Mouse (Mus musculus) liver, embryonic 16.5 days (tissue): ENCODE data around the gene Sgo1. TPM values are rescaled to one million over a fixed set of nuclear protein-coding genes. Genes with fewer than 3 reads are reported as not detected.
"Not testable (repeated sequence)": the region's sequence is repeated elsewhere in the genome, so short reads cannot be mapped to it uniquely, and the experiment has no call there.

ENCODE experiments used
- ATAC-seq: fragments of 200-750 bp; cut with Nextera tagmentation; 2 replicates; pipeline ENCODE4 v1.8.0; 2017; ENCODE audit warnings: low read depth, mild to moderate bottlenecking, moderate number of reproducible peaks, moderate library complexity
- H3K27ac ChIP-seq: fragments of 300-500 bp; sonication (generic); 2 replicates; pipeline ENCODE4 v1.5.1; 2014; ENCODE audit warnings: mild to moderate bottlenecking, low read length
- H3K27me3 ChIP-seq: fragments of 300-500 bp; sonication (generic); 2 replicates; pipeline ENCODE4 v1.6.1; 2014; ENCODE audit warnings: low read depth, low read length, mixed read lengths; ENCODE audit not compliant: control insufficient read depth, insufficient read depth
- H3K36me3 ChIP-seq: fragments of 300-500 bp; sonication (generic); 2 replicates; pipeline ENCODE4 v1.6.1; 2014; ENCODE audit warnings: mild to moderate bottlenecking; ENCODE audit not compliant: control insufficient read depth, insufficient read depth
- H3K4me1 ChIP-seq: fragments of 300-500 bp; sonication (generic); 2 replicates; pipeline ENCODE4 v1.6.1; 2014; ENCODE audit warnings: low read depth, low read length, mixed read lengths; ENCODE audit not compliant: control insufficient read depth
- H3K4me2 ChIP-seq: fragments of 300-500 bp; sonication (generic); 2 replicates; pipeline ENCODE4 v1.6.1; 2014; ENCODE audit warnings: low read depth, low read length, mixed read lengths
- H3K4me3 ChIP-seq: fragments of 300-500 bp; sonication (generic); 2 replicates; pipeline ENCODE4 v1.5.1; 2014; ENCODE audit warnings: low read depth, mild to moderate bottlenecking, low read length
- H3K9ac ChIP-seq: fragments of 300-500 bp; sonication (generic); 2 replicates; pipeline ENCODE4 v1.6.1; 2014; ENCODE audit warnings: low read depth, low read length
- H3K9me3 ChIP-seq: fragments of 300-500 bp; sonication (generic); replicated peaks from 2 replicates; pipeline ENCODE4 v1.6.1; 2016; ENCODE audit warnings: low read length; ENCODE audit not compliant: control insufficient read depth
- WGBS: fragments of 180-500 bp; shearing (Covaris S2); extraction: QIAGEN DNeasy Blood & Tissue Kit; methylation state at CpG from one replicate; pipeline ENCODE4 v1.1.7; 2014; ENCODE audit not compliant: insufficient replicate concordance; 5-methylcytosine and 5-hydroxymethylcytosine counted together
- polyA plus RNA-seq: library from polyadenylated mRNA; unstranded; fragments of >200 nt; fragmentation: Nextera tagmentation; extraction: Ambion mirVana; gene quantifications from 2 replicates; pipeline ENCODE4 v1.2.1, GENCODE M21; 2015

The Sgo1 gene
- polyA plus RNA-seq, 1 experiment from 2014 or later = 28.9 TPM

DNA sequence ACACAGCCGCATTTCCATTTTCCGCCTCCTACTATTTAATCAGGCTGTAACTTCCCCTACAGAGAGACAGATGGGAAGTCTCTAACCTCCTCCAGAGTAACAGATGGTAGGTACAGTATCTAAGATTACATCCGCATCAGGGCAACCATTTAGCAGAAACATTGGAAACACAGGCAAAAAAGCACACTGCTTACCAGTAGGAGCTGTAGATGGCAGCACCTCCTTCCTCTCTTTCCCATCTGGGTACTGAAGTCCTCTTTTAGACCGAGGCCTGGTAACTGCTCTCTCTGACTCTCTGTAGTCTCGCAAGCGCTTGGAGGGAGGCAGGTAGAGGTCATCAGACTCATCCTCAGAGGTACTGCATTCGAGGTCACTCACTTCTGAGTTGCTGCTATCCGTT, 10.4 kb downstream of the Sgo1 start:
- ATAC-seq = no peak
- no peak overlapping the region for H3K27ac ChIP-seq
- 79% methylated on average over 8 of the region's 8 CpGs for WGBS

GRCm38 (mm10) chr17:53670453-53670852, 18.7 kb downstream of the Sgo1 start:
- Histone ChIP-seq H3K4me3 (no peak overlapping the region), H3K36me3 (peaks cover 38% of the 10 kb centered on the region), H3K9ac (no peak overlapping the region), H3K27me3 (no peaks in the 10 kb centered on the region), H3K4me2 (no peak overlapping the region), H3K27ac (no peak overlapping the region), H3K9me3 (no peaks in the 10 kb centered on the region), H3K4me1 (no peaks in the 10 kb centered on the region)
- ATAC-seq = no peak
- 80% methylated on average over 8 of the region's 8 CpGs for WGBS

More for the DNA sequence above, 10.4 kb downstream of the Sgo1 start:
- H3K4me2 ChIP-seq = no peak overlapping the region
- no peaks in the 10 kb centered on the region for H3K27me3 ChIP-seq
- H3K4me3 ChIP-seq = no peak overlapping the region
- no peak overlapping the region for H3K9ac ChIP-seq
- H3K9me3 ChIP-seq = no peaks in the 10 kb centered on the region
- H3K36me3 ChIP-seq = peaks cover 63% of the 10 kb centered on the region
- no peaks in the 10 kb centered on the region for H3K4me1 ChIP-seq

DNA sequence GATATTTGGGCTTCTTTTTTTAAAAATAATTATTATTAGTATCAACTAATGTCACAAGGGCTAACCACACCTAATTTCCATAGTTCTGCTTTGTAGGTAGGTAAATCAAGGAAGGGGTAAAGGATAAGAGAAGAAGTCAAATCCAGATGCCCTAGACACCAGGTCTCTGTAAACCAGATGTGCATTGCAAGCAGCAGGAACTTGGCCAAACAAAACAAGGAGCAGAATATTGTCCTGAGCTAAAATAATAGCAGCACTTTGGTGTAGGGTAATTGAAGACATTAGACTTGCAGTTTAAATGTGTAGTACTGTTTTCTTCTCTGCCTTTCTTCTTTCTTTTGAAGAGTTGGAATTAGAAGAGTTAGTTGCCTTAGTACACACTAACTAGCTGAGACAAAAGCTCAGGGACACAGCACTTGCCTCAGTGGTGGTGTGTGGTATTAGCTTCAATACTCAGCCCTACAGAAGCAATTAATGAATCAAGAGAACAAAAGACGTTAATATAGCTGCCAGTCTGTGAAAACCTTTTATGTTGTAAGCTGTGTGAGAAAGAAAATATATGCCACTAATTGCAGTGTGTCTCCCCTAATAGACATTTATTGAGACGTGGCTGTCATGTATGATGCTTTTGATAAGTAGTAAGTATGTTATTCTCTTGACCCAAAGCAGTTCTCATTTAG, 24.3 kb downstream of the Sgo1 start:
- no peaks in the 10 kb centered on the region for H3K9me3 ChIP-seq
- H3K36me3 ChIP-seq = peaks cover 12% of the 10 kb centered on the region
- 72% methylated on average over 2 of the region's 2 CpGs for WGBS
- ATAC-seq = no peak
- no peak overlapping the region for H3K27ac ChIP-seq
- H3K4me3 ChIP-seq = no peak overlapping the region
- H3K4me1 ChIP-seq = no peaks in the 10 kb centered on the region
- no peak overlapping the region for H3K9ac ChIP-seq
- H3K27me3 ChIP-seq = no peaks in the 10 kb centered on the region
- no peak overlapping the region for H3K4me2 ChIP-seq

DNA sequence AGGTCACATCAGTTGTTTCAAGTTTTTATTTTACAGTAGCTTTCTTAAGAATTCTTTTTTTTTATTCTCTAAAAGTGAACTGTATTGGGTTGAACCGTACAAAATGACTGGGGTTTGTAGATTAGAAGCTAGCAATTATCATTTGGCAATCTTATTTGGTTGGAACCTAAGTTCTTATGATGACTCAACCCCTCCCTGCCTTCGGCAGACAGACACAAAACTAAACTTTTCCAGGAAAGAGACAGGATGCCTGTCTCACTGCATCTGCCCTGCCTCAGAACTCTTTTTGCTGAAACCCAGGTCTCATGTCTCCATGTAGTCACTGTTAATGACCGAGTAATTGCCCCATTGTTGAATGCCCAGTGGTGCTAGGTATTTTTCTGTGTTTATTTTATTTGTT, 24.9 kb downstream of the Sgo1 start:
- no peaks in the 10 kb centered on the region for H3K27me3 ChIP-seq
- H3K4me1 ChIP-seq = no peaks in the 10 kb centered on the region
- 67% methylated on average over 3 of the region's 3 CpGs for WGBS
- H3K36me3 ChIP-seq = peaks cover 9% of the 10 kb centered on the region
- no peak overlapping the region for H3K9ac ChIP-seq
- H3K9me3 ChIP-seq = no peaks in the 10 kb centered on the region
- no peak overlapping the region for H3K4me3 ChIP-seq
- H3K27ac ChIP-seq = no peak overlapping the region
- H3K4me2 ChIP-seq = no peak overlapping the region
- no peak for ATAC-seq

DNA sequence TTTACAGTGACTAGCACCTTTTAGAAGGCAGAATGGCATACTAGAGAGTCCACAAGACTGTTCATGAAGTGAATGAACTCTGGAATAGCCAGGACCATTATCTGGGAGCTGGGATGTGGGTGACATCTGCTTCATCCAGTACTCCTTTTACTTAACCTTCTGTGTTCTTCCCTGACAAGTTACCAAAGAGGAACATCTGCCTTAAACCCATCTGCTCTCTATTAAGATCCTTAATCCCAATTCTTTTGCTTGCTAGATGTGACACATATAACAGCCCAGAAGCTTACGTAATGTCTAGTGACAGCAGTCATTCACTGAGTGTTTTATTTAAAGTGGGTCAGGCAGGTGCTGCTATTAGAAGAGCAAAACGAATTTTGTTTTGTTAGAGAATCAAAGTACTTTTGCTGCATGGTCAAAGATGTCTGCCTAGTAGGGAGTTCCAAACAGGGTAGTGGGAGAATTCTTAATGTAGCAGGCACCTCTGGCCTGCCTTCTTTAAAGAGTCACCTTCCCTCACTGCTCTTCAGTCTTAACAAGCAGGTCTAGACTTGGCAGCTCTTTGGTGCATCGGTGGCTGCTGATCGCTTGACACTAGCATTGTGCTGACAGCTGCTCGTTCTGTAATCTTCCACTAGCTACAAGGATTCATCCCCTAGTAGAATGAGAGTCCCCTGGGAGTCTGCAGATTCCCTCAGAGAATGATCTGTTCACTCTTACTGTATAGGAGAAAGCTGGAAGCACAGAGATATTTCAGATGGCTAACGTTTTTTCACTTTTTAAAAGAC, 27.9 kb downstream of the Sgo1 start:
- Histone ChIP-seq H3K4me3 (no peak overlapping the region), H3K27ac (no peak overlapping the region), H3K9me3 (no peaks in the 10 kb centered on the region), H3K4me2 (no peak overlapping the region), H3K9ac (no peak overlapping the region), H3K4me1 (no peaks in the 10 kb centered on the region), H3K27me3 (no peaks in the 10 kb centered on the region), H3K36me3 (peaks cover 2% of the 10 kb centered on the region; the same call in 1 of the 2 replicates)
- no peak for ATAC-seq
- WGBS = 75% methylated on average over 6 of the region's 6 CpGs

- Histone ChIP-seq H3K4me1 (no peaks in the 10 kb centered on the region), H3K4me3 (no peak overlapping the region), H3K9me3 (no peaks in the 10 kb centered on the region), H3K27me3 (no peaks in the 10 kb centered on the region), H3K27ac (no peak overlapping the region), H3K4me2 (no peak overlapping the region), H3K9ac (no peak overlapping the region), H3K36me3 (peaks cover 8% of the 10 kb centered on the region)
- ATAC-seq = no peak
- 69% methylated on average over 4 of the region's 4 CpGs for WGBS
Observed at GRCm38 (mm10) chr17:53659738-53660137, 29.4 kb downstream of the Sgo1 start.

DNA sequence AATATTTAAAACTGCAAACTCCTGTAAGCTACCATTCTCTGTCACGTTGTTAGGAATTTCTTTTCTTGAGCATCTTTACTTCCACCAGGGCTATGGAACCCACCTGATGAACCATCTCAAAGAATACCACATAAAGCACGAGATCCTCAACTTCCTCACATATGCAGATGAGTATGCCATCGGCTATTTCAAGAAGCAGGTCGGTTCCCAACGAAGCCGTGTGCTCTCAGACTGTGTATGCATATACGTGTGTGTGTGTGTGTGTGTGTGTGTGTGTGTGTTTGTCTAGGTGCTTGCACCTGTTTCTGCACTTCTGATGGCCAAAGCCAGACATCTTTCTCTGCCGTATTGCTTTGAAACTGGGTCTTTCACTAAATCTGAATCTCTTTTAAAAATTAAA, 29.9 kb downstream of the Sgo1 start:
- H3K27ac ChIP-seq = no peak overlapping the region
- H3K36me3 ChIP-seq = peaks cover 12% of the 10 kb centered on the region
- H3K4me1 ChIP-seq = no peaks in the 10 kb centered on the region
- H3K4me3 ChIP-seq = no peak overlapping the region
- no peaks in the 10 kb centered on the region for H3K9me3 ChIP-seq
- H3K4me2 ChIP-seq = no peak overlapping the region
- H3K27me3 ChIP-seq = no peaks in the 10 kb centered on the region
- no peak overlapping the region for H3K9ac ChIP-seq
- 81% methylated on average over 8 of the region's 8 CpGs for WGBS
- ATAC-seq = no peak

- no peak overlapping the region for H3K4me2 ChIP-seq
- H3K9me3 ChIP-seq = no peaks in the 10 kb centered on the region
- ATAC-seq = no peak
- H3K9ac ChIP-seq = no peak overlapping the region
- no peak overlapping the region for H3K27ac ChIP-seq
- WGBS = 69% methylated on average over 2 of the region's 2 CpGs
- no peaks in the 10 kb centered on the region for H3K27me3 ChIP-seq
- no peak overlapping the region for H3K4me3 ChIP-seq
- peaks cover 15% of the 10 kb centered on the region for H3K36me3 ChIP-seq
- no peaks in the 10 kb centered on the region for H3K4me1 ChIP-seq
Observed at GRCm38 (mm10) chr17:53658668-53659067, 30.5 kb downstream of the Sgo1 start.

DNA sequence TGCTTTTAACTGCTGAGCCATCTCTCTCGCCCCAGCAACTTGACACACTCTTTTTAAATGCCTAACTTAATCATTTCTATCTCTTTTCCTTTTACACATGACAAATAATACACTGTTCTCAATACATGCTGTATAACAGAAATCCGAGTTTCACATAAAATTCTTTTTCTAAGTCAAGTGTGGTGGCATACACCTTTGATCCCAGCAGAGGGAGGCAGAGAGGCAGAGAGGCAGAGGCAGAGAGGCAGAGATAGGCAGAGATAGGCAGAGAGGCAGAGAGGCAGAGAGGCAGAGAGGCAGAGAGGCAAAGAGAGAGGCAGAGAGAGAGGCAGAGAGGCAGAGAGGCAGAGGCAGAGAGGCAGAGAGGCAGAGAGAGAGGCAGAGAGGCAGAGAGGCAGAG, 31.7 kb downstream of the Sgo1 start:
- 72% methylated on average over 2 of the region's 2 CpGs for WGBS
- H3K4me1 ChIP-seq, H3K27ac ChIP-seq, H3K4me3 ChIP-seq, H3K27me3 ChIP-seq, H3K9me3 ChIP-seq, H3K9ac ChIP-seq, ATAC-seq, H3K4me2 ChIP-seq: not testable (repeated sequence)
- peaks cover 19% of the 10 kb centered on the region for H3K36me3 ChIP-seq
